Mouse (Mus musculus): ENCODE data around the gene Slc7a15.
"Not testable (repeated sequence)": the region's sequence is repeated elsewhere in the genome, so short reads cannot be mapped to it uniquely, and the experiment has no call there.

Gene Slc7a15

GRCm38 (mm10) chr12:8598966-8599365 is at the start of gene Slc7a15:
Gene Slc7a15 (minus strand): TSS chr12:8599066.
- not testable (repeated sequence) for DNase-seq (ENCODE audit: low spot score)

- not testable (repeated sequence) for DNase-seq (ENCODE audit: low spot score)
Measured at GRCm38 (mm10) chr12:8648211-8648610, 49.3 kb upstream of the Slc7a15 start.

GRCm38 (mm10) chr12:8641425-8641735 is 42.5 kb upstream of the Slc7a15 start:
- DNase-seq (ENCODE audit: low spot score), result peak; percentile 29

GRCm38 (mm10) chr12:8640711-8641424 is 42.0 kb upstream of the Slc7a15 start:
- DNase-seq (ENCODE audit: low spot score), result peak; percentile 97

- not testable (repeated sequence) for DNase-seq (ENCODE audit: low spot score)
Measured at GRCm38 (mm10) chr12:8640186-8640585, 41.3 kb upstream of the Slc7a15 start.

GRCm38 (mm10) chr12:8638411-8639087 is 39.7 kb upstream of the Slc7a15 start:
- peak; percentile 68 for DNase-seq (ENCODE audit: low spot score)

- no peak for DNase-seq (ENCODE audit: low spot score)
Measured at GRCm38 (mm10) chr12:8636945-8637344, 38.1 kb upstream of the Slc7a15 start.

- DNase-seq (ENCODE audit: low spot score), result no peak
Measured at GRCm38 (mm10) chr12:8635546-8635945, 36.7 kb upstream of the Slc7a15 start.

GRCm38 (mm10) chr12:8634306-8634705 is 35.4 kb upstream of the Slc7a15 start:
- no peak for DNase-seq (ENCODE audit: low spot score)

GRCm38 (mm10) chr12:8632737-8633365 is 34.0 kb upstream of the Slc7a15 start:
- DNase-seq (ENCODE audit: low spot score), result no peak

- no peak for DNase-seq (ENCODE audit: low spot score)
Measured at GRCm38 (mm10) chr12:8631691-8632090, 32.8 kb upstream of the Slc7a15 start.

- no peak for DNase-seq (ENCODE audit: low spot score)
Measured at GRCm38 (mm10) chr12:8629537-8629936, 30.7 kb upstream of the Slc7a15 start.

GRCm38 (mm10) chr12:8620678-8621018 is 21.8 kb upstream of the Slc7a15 start:
- DNase-seq (ENCODE audit: low spot score), result no peak

GRCm38 (mm10) chr12:8619827-8620677 is 21.2 kb upstream of the Slc7a15 start:
- DNase-seq (ENCODE audit: low spot score), result no peak

GRCm38 (mm10) chr12:8618271-8618670 is 19.4 kb upstream of the Slc7a15 start:
- DNase-seq (ENCODE audit: low spot score), result no peak

- DNase-seq (ENCODE audit: low spot score), result no peak
Measured at GRCm38 (mm10) chr12:8609070-8609469, 10.2 kb upstream of the Slc7a15 start.

GRCm38 (mm10) chr12:8595611-8596010 is 3.3 kb downstream of the Slc7a15 start:
- peak; percentile 2 for DNase-seq (ENCODE audit: low spot score)

GRCm38 (mm10) chr12:8591326-8591725 is 7.5 kb downstream of the Slc7a15 start:
- not testable (repeated sequence) for DNase-seq (ENCODE audit: low spot score)

- DNase-seq (ENCODE audit: low spot score), result no peak
Measured at GRCm38 (mm10) chr12:8573405-8573804, 25.5 kb downstream of the Slc7a15 start.

GRCm38 (mm10) chr12:8571903-8572341 is 26.9 kb downstream of the Slc7a15 start:
- not testable (repeated sequence) for DNase-seq (ENCODE audit: low spot score)

GRCm38 (mm10) chr12:8571287-8571902 is 27.5 kb downstream of the Slc7a15 start:
- DNase-seq (ENCODE audit: low spot score), result not testable (repeated sequence)

GRCm38 (mm10) chr12:8562213-8562612 is 36.7 kb downstream of the Slc7a15 start:
- not testable (repeated sequence) for DNase-seq (ENCODE audit: low spot score)

Data from testis, postnatal 14 days (tissue).